Comparison of ENCODE assay signal across 8 mouse cellular contexts in the genomic region with DNA sequence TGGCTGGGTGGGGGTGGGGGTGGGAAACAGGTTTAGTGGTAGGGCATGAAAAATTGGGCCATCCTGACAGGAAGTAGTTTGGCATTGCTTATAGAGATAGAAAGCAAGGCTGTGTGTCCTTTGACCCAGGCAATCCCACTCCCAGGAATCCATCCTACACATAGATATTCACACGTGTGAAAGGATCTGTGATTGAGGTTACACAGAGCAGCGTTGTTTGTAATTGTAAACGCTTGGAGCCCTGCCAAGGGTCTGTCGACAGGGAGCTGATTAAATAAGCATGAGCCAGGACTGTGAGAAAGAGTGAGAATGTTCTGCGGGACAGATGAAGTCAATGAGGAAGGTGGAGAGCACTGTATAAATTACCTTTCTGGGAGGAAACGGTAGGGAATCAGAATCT. TPM values are rescaled to one million over a fixed set of nuclear protein-coding genes. Genes with fewer than 3 reads are reported as not detected.
A peak's percentile ranks its signal among the peaks of the same experiment; 100 is the strongest.
DNase-seq lines count a peak whose midpoint lies in the region; ATAC-seq and TF ChIP-seq lines count a peak whose summit lies in the region.

No protein-coding gene starts in this region.

- H3K4me2 ChIP-seq in midbrain, embryonic 11.5 days: no peak overlapping the region
- H3K4me2 ChIP-seq in forebrain, postnatal 0 days (ENCODE audit: low read depth): no peak overlapping the region
- no peak overlapping the region for H3K4me2 ChIP-seq in midbrain, embryonic 13.5 days (replicated peaks)

- no peaks in the 10 kb centered on the region for H3K36me3 ChIP-seq in midbrain, embryonic 11.5 days (ENCODE audit: control insufficient read depth, insufficient read depth, low read length)
- H3K36me3 ChIP-seq in midbrain, embryonic 10.5 days: no peaks in the 10 kb centered on the region
- no peaks in the 10 kb centered on the region for H3K36me3 ChIP-seq in forebrain, postnatal 0 days (ENCODE audit: insufficient read depth)
- no peaks in the 10 kb centered on the region for H3K36me3 ChIP-seq in midbrain, embryonic 13.5 days

- ATAC-seq in midbrain, embryonic 11.5 days (ENCODE audit: low FRiP score): no peak
- ATAC-seq in forebrain, postnatal 0 days: peak; percentile 44
- ATAC-seq in midbrain, embryonic 13.5 days: peak; percentile 80

- no peak overlapping the region for H3K9ac ChIP-seq in midbrain, embryonic 11.5 days (ENCODE audit: low read length)
- H3K9ac ChIP-seq in forebrain, postnatal 0 days: no peak overlapping the region
- H3K9ac ChIP-seq in midbrain, embryonic 13.5 days (replicated peaks): no peak overlapping the region

- H3K27ac ChIP-seq in midbrain, embryonic 11.5 days (ENCODE audit: low read depth, low read length): no peak overlapping the region
- H3K27ac ChIP-seq in midbrain, embryonic 10.5 days (replicated peaks): no peak overlapping the region
- H3K27ac ChIP-seq in forebrain, postnatal 0 days (ENCODE audit: low read depth, low read length): no peak overlapping the region
- H3K27ac ChIP-seq in midbrain, embryonic 13.5 days: no peak overlapping the region; the same call in 1 of the 2 replicates

- no peaks in the 10 kb centered on the region for H3K9me3 ChIP-seq in midbrain, embryonic 11.5 days (ENCODE audit: control insufficient read depth, low read length)
- H3K9me3 ChIP-seq in midbrain, embryonic 10.5 days (replicated peaks): no peaks in the 10 kb centered on the region
- no peaks in the 10 kb centered on the region for H3K9me3 ChIP-seq in forebrain, postnatal 0 days (ENCODE audit: low read length)
- no peaks in the 10 kb centered on the region for H3K9me3 ChIP-seq in midbrain, embryonic 13.5 days

- no peak overlapping the region for H3K4me3 ChIP-seq in midbrain, embryonic 11.5 days (ENCODE audit: low read depth, low read length)
- no peak overlapping the region for H3K4me3 ChIP-seq in midbrain, embryonic 10.5 days
- no peak overlapping the region for H3K4me3 ChIP-seq in forebrain, postnatal 0 days (ENCODE audit: low read depth, low read length)
- H3K4me3 ChIP-seq in midbrain, embryonic 13.5 days (replicated peaks): no peak overlapping the region

- H3K4me1 ChIP-seq in midbrain, embryonic 11.5 days (ENCODE audit: control insufficient read depth, insufficient read depth, low read length): no peaks in the 10 kb centered on the region
- H3K4me1 ChIP-seq in midbrain, embryonic 10.5 days: no peaks in the 10 kb centered on the region
- peaks cover 6% of the 10 kb centered on the region for H3K4me1 ChIP-seq in forebrain, postnatal 0 days (ENCODE audit: insufficient read depth)
- H3K4me1 ChIP-seq in midbrain, embryonic 13.5 days (replicated peaks): peaks cover 13% of the 10 kb centered on the region

- no peak for TF ChIP-seq CTCF in forebrain, postnatal 0 days (IDR thresholded peaks at IDR 0.05; ENCODE audit: low read depth)

- peak; percentile 51 for DNase-seq in gastrocnemius, adult 18-20 months (ENCODE audit: low spot score)
- DNase-seq in gastrocnemius, postnatal 4 days (ENCODE audit: low spot score in 2 of 2): no peak
- DNase-seq in midbrain, embryonic 11.5 days (ENCODE audit: low spot score, missing footprints): peak; percentile 59
- no peak for DNase-seq in midbrain, embryonic 10.5 days (ENCODE audit: low spot score)
- DNase-seq in forebrain, postnatal 0 days: peak; percentile 65
- DNase-seq in thymus, postnatal 10 days (ENCODE audit: low spot score in 2 of 2): no peak
- no peak for DNase-seq in spleen, adult 18-20 months

- 60% methylated on average over 6 of the region's 6 CpGs for WGBS in midbrain, embryonic 11.5 days
- WGBS in midbrain, embryonic 10.5 days: 79% methylated on average over 6 of the region's 6 CpGs
- 7% methylated on average over 6 of the region's 6 CpGs for WGBS in forebrain, postnatal 0 days
- 16% methylated on average over 6 of the region's 6 CpGs for WGBS in midbrain, embryonic 13.5 days

- H3K27me3 ChIP-seq in midbrain, embryonic 11.5 days (ENCODE audit: control insufficient read depth, insufficient read depth, low read length): no peaks in the 10 kb centered on the region
- H3K27me3 ChIP-seq in midbrain, embryonic 10.5 days (ENCODE audit: low read depth, poor library complexity, severe bottlenecking): no peaks in the 10 kb centered on the region
- H3K27me3 ChIP-seq in forebrain, postnatal 0 days (ENCODE audit: insufficient read depth, low read length): no peaks in the 10 kb centered on the region
- no peaks in the 10 kb centered on the region for H3K27me3 ChIP-seq in midbrain, embryonic 13.5 days

RNA-seq across cellular contexts. Expression of a gene that starts 46.0 kb away (rescaled TPM):
- total RNA-seq in gastrocnemius, adult 18-20 months (2021): 10 to 100 TPM; 23.6 to 25.9 TPM
- 10 to 100 TPM; 22.3 to 23.5 TPM for total RNA-seq in gastrocnemius, postnatal 4 days (2021)
- polyA plus RNA-seq in midbrain, embryonic 11.5 days (2014; fragmentation: Nextera tagmentation; extraction: Ambion mirVana): 24.7 and 27.3 TPM in 2 replicates
- 21.1 and 22.3 TPM in 2 replicates for polyA plus RNA-seq in midbrain, embryonic 10.5 days (2016; fragmentation: Nextera tagmentation; extraction: Ambion mirVana)
- 20.5 and 22.6 TPM in 2 replicates for total RNA-seq in forebrain, postnatal 0 days (2014; rRNA removed)
- polyA plus RNA-seq in forebrain, postnatal 0 days (2015; fragmentation: Nextera tagmentation; extraction: Ambion mirVana): 18.3 and 25.0 TPM in 2 replicates
- 25.0 and 27.4 TPM in 2 replicates for polyA plus RNA-seq in midbrain, embryonic 13.5 days (2015; fragmentation: Nextera tagmentation; extraction: Ambion mirVana)

Comparison
In these comparisons a context has a peak if more than half of its experiments do, and no peak if none do; other contexts are left out.
1. DNase-seq: peak in gastrocnemius, adult 18-20 months (single experiment), midbrain, embryonic 11.5 days (single experiment) and forebrain, postnatal 0 days (single experiment); none in gastrocnemius, postnatal 4 days (0 of 2), midbrain, embryonic 10.5 days (single experiment), thymus, postnatal 10 days (0 of 2) and spleen, adult 18-20 months (0 of 2).